Mouse (Mus musculus) forebrain, postnatal 0 days (tissue): ENCODE data around the gene Amdhd2. TPM values are rescaled to one million over a fixed set of nuclear protein-coding genes. Genes with fewer than 3 reads are reported as not detected.
A peak's percentile ranks its signal among the peaks of the same experiment; 100 is the strongest.
"Not testable (repeated sequence)": the region's sequence is repeated elsewhere in the genome, so short reads cannot be mapped to it uniquely, and the experiment has no call there.

Source experiments
- ATAC-seq: fragments of 200-750 bp; cut with Nextera tagmentation; 2 replicates; pipeline ENCODE4 v1.8.0; 2017; ENCODE audit warnings: mild to moderate bottlenecking, moderate library complexity
- DNase-seq: peaks from one replicate; pipeline ENCODE4 v3.0.0-alpha.2; 2015
- H3K27ac ChIP-seq: fragments of 300-500 bp; sonication (generic); 2 replicates; pipeline ENCODE4 v1.5.1; 2014; ENCODE audit warnings: low read depth, mild to moderate bottlenecking, antibody characterized with exemption, low read length, moderate library complexity, mixed read lengths
- H3K27me3 ChIP-seq: fragments of 300-500 bp; sonication (generic); 2 replicates; pipeline ENCODE4 v1.6.1; 2014; ENCODE audit warnings: mild to moderate bottlenecking, low read length, mixed read lengths; ENCODE audit not compliant: insufficient read depth
- H3K36me3 ChIP-seq: fragments of 300-500 bp; sonication (generic); 2 replicates; pipeline ENCODE4 v1.6.1; 2014; ENCODE audit warnings: mild to moderate bottlenecking, moderate library complexity; ENCODE audit not compliant: insufficient read depth
- H3K4me1 ChIP-seq: fragments of 300-500 bp; sonication (generic); 2 replicates; pipeline ENCODE4 v1.6.1; 2014; ENCODE audit warnings: antibody characterized with exemption; ENCODE audit not compliant: insufficient read depth
- H3K4me2 ChIP-seq: fragments of 300-500 bp; sonication (generic); 2 replicates; pipeline ENCODE4 v1.6.1; 2014; ENCODE audit warnings: low read depth, mild to moderate bottlenecking, moderate library complexity
- H3K4me3 ChIP-seq: fragments of 300-500 bp; sonication (generic); 2 replicates; pipeline ENCODE4 v1.5.1; 2014; ENCODE audit warnings: low read depth, low read length, mixed read lengths
- H3K9ac ChIP-seq: fragments of 300-500 bp; sonication (generic); 2 replicates; pipeline ENCODE4 v1.6.1; 2014; ENCODE audit warnings: mild to moderate bottlenecking
- H3K9me3 ChIP-seq: fragments of 300-500 bp; sonication (generic); 2 replicates; pipeline ENCODE4 v1.6.1; 2016; ENCODE audit warnings: low read length
- CTCF ChIP-seq: sonication (generic); IDR thresholded peaks from 2 replicates; pipeline ENCODE4 v1.5.1; 2016; ENCODE audit warnings: antibody characterized with exemption, control low read depth, low read depth
- WGBS: fragments of 180-500 bp; shearing (Covaris S2); extraction: QIAGEN DNeasy Blood & Tissue Kit; methylation state at CpG from one replicate; pipeline ENCODE4 v1.1.7; 2014; 5-methylcytosine and 5-hydroxymethylcytosine counted together
- polyA plus RNA-seq: library from polyadenylated mRNA; unstranded; fragments of >200 nt; fragmentation: Nextera tagmentation; extraction: Ambion mirVana; gene quantifications from 2 replicates; pipeline ENCODE4 v1.2.1, GENCODE M21; 2015
- total RNA-seq: library from RNA; depleted of rRNA; stranded (reverse); fragments of >200 nt; gene quantifications from 2 replicates; pipeline ENCODE4 v1.2.3, GENCODE M21; 2014

The Amdhd2 gene
- total and polyA plus RNA-seq, 2 experiments from 2014 or later = 34.5 to 47.6 TPM

- Histone ChIP-seq H3K27ac (no peak overlapping the region), H3K4me3 (no peak overlapping the region), H3K4me1 (peaks cover 19% of the 10 kb centered on the region), H3K9me3 (no peaks in the 10 kb centered on the region), H3K36me3 (no peaks in the 10 kb centered on the region), H3K4me2 (0 out of 2 replicates have a peak overlapping the region, but pooled peaks have one; percentile 60), H3K27me3 (no peaks in the 10 kb centered on the region), H3K9ac (no peak overlapping the region)
- ATAC-seq = no peak
- TF ChIP-seq CTCF = no peak
- WGBS = 53% methylated on average over 2 of the region's 2 CpGs
- DNase-seq = no peak
Observed at GRCm38 (mm10) chr17:24142897-24143296, 20.7 kb downstream of the Amdhd2 start.

- ATAC-seq (peak; percentile 98), DNase-seq (peak; percentile 98)
- 1% methylated on average over 43 of the region's 57 CpGs for WGBS
- Histone ChIP-seq H3K36me3 (no peaks in the 10 kb centered on the region), H3K9ac (peak overlapping the region; percentile 84), H3K4me3 (peak overlapping the region; percentile 96), H3K9me3 (no peaks in the 10 kb centered on the region), H3K4me1 (peaks cover 19% of the 10 kb centered on the region), H3K4me2 (peak overlapping the region; percentile 90), H3K27me3 (no peaks in the 10 kb centered on the region), H3K27ac (peak overlapping the region; percentile 87)
- TF ChIP-seq CTCF = no peak
Observed at GRCm38 (mm10) chr17:24141425-24141920, 22.1 kb downstream of the Amdhd2 start.

- peak overlapping the region; percentile 87 for H3K27ac ChIP-seq
- ATAC-seq (peak; percentile 42), DNase-seq (peak; percentile 6)
- 2% methylated on average over 31 of the region's 43 CpGs for WGBS
- H3K9ac ChIP-seq = peak overlapping the region; percentile 84
- H3K9me3 ChIP-seq = no peaks in the 10 kb centered on the region
- peaks cover 19% of the 10 kb centered on the region for H3K4me1 ChIP-seq
- H3K27me3 ChIP-seq = no peaks in the 10 kb centered on the region
- no peak for TF ChIP-seq CTCF
- no peaks in the 10 kb centered on the region for H3K36me3 ChIP-seq
- H3K4me3 ChIP-seq = peak overlapping the region; percentile 96
- H3K4me2 ChIP-seq = peak overlapping the region; percentile 90
Observed at GRCm38 (mm10) chr17:24140845-24141424, 22.6 kb downstream of the Amdhd2 start.

GRCm38 (mm10) chr17:24139968-24140367 lies 23.6 kb downstream of the Amdhd2 start:
- peak overlapping the region; percentile 96; the same call in 1 of the 2 replicates for H3K4me3 ChIP-seq
- TF ChIP-seq CTCF = no peak
- H3K27ac ChIP-seq = no peak overlapping the region
- no peaks in the 10 kb centered on the region for H3K36me3 ChIP-seq
- WGBS = 86% methylated on average over 4 of the region's 4 CpGs
- no peak for DNase-seq
- H3K4me1 ChIP-seq = peaks cover 19% of the 10 kb centered on the region
- ATAC-seq = no peak
- H3K27me3 ChIP-seq = no peaks in the 10 kb centered on the region
- H3K9ac ChIP-seq = 0 out of 2 replicates have a peak overlapping the region, but pooled peaks have one; percentile 84
- H3K9me3 ChIP-seq = no peaks in the 10 kb centered on the region
- peak overlapping the region; percentile 90 for H3K4me2 ChIP-seq

GRCm38 (mm10) chr17:24139256-24139655 lies 24.3 kb downstream of the Amdhd2 start:
- Histone ChIP-seq H3K36me3 (no peaks in the 10 kb centered on the region), H3K4me3 (no peak overlapping the region), H3K27me3 (no peaks in the 10 kb centered on the region), H3K4me2 (no peak overlapping the region), H3K27ac (no peak overlapping the region), H3K9me3 (no peaks in the 10 kb centered on the region), H3K4me1 (peaks cover 19% of the 10 kb centered on the region), H3K9ac (no peak overlapping the region)
- no peak for TF ChIP-seq CTCF
- ATAC-seq = no peak
- WGBS = 89% methylated on average over 3 of the region's 3 CpGs
- DNase-seq = no peak

- no peaks in the 10 kb centered on the region for H3K9me3 ChIP-seq
- H3K4me2 ChIP-seq = no peak overlapping the region
- TF ChIP-seq CTCF = no peak
- H3K27ac ChIP-seq = no peak overlapping the region
- ATAC-seq (no peak), DNase-seq (no peak)
- H3K27me3 ChIP-seq = no peaks in the 10 kb centered on the region
- H3K9ac ChIP-seq = no peak overlapping the region
- H3K4me1 ChIP-seq = peaks cover 18% of the 10 kb centered on the region
- no peak overlapping the region for H3K4me3 ChIP-seq
- H3K36me3 ChIP-seq = no peaks in the 10 kb centered on the region
- 73% methylated on average over 2 of the region's 2 CpGs for WGBS
Observed at GRCm38 (mm10) chr17:24137226-24137880, 26.2 kb downstream of the Amdhd2 start.

- Histone ChIP-seq H3K4me3 (no peak overlapping the region), H3K9me3 (no peaks in the 10 kb centered on the region), H3K27me3 (no peaks in the 10 kb centered on the region), H3K4me2 (no peak overlapping the region), H3K9ac (no peak overlapping the region), H3K27ac (no peak overlapping the region), H3K36me3 (no peaks in the 10 kb centered on the region), H3K4me1 (peaks cover under 1% of the 10 kb centered on the region; the same call in 1 of the 2 replicates)
- no peak for TF ChIP-seq CTCF
- DNase-seq (no peak), ATAC-seq (no peak)
Observed at GRCm38 (mm10) chr17:24134062-24134461, 29.5 kb downstream of the Amdhd2 start.

GRCm38 (mm10) chr17:24132919-24133318 lies 30.6 kb downstream of the Amdhd2 start:
- H3K36me3 ChIP-seq, H3K27me3 ChIP-seq, H3K4me1 ChIP-seq, H3K9me3 ChIP-seq, H3K4me3 ChIP-seq, H3K4me2 ChIP-seq, H3K27ac ChIP-seq, DNase-seq, H3K9ac ChIP-seq, ATAC-seq: not testable (repeated sequence)
- 86% methylated on average over 4 of the region's 4 CpGs for WGBS
